Mouse (Mus musculus): Measurements from ENCODE around the gene Ahcyl1. TPM values are rescaled to one million over a fixed set of nuclear protein-coding genes. Genes with fewer than 3 reads are reported as not detected.

Gene Ahcyl1
- polyA plus RNA-seq, 1 experiment from 2014 or later: 86.7 TPM

DNA sequence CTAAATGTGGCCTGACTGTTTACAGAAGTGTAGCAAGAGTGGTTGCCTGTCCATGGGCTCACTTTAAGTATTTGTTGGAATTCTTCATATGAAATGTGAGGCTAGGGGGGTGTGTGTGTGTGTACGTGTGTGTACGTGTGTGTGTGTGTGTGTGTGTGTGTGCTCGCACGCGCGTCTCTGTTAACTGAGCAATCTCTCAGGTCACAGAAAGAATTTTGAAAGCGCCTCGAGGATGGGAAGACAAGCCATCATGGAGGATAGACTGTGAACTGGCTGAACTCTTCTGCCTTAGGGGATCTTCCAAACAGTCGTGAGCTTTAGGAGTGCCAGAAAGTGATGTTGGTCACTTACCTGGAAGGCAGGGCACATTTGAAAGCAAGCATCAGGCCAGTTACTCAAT is 62.5 kb downstream of the Ahcyl1 start:
- H3K27ac ChIP-seq: no peak overlapping the region
- H3K4me3 ChIP-seq: no peak overlapping the region
- H3K4me1 ChIP-seq (replicated peaks): peaks cover 25% of the 10 kb centered on the region
- no peaks in the 10 kb centered on the region for H3K27me3 ChIP-seq (ENCODE audit: insufficient read depth, poor library complexity, severe bottlenecking)
- 93% methylated on average over 9 of the region's 9 CpGs for WGBS
- no peak for DNase-seq (ENCODE audit: low spot score)
- peaks cover 9% of the 10 kb centered on the region for H3K36me3 ChIP-seq
- H3K9me3 ChIP-seq: no peaks in the 10 kb centered on the region

DNA sequence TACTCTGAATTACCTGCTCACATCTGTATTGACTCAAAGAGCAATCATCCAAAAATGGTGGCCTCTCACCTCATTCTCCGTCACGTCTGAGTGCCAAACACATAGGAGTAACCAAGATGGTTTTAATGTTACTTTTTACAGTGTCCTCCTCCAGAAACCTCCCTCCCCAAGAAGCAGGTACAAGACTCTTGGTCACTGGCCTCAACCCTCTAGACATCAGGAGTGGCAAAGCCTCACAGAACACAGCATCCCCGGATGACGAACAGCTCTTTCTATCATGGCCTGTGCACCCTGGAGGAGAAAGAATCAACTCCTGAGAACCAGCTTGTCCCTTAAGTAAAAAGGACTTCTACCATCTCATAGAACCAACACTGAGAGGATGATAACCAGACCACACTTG is 63.6 kb downstream of the Ahcyl1 start:
- Histone ChIP-seq H3K9me3 (no peaks in the 10 kb centered on the region), H3K4me3 (no peak overlapping the region), H3K4me1 (replicated peaks) (peaks cover 25% of the 10 kb centered on the region), H3K27me3 (ENCODE audit: insufficient read depth, poor library complexity, severe bottlenecking) (no peaks in the 10 kb centered on the region), H3K36me3 (peaks cover 20% of the 10 kb centered on the region), H3K27ac (no peak overlapping the region)
- 92% methylated on average over 4 of the region's 4 CpGs for WGBS
- DNase-seq (ENCODE audit: low spot score): no peak

DNA sequence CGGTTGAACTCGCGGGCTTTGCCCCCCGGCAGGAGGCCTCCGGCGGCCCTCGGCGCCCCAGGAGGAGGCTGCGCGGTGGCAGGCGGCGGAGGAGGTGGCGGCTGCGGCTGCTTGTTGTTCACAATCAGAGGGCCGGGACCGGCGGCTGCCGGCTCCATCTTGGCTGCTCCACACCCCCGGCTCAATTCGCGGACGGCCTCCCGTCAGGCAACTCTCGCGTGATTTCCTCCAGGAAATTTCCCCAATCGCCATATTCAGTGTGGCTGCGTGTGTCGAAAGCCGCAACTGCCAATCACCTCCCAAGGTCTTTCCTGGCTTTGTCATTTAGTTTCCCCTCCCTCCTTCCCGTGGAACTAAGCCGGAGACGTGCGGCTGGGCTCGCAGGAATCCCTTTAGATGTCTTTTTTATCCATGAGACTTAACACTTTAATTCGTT is 64.8 kb downstream of the Ahcyl1 start, which contains the start of gene Strip1:
TSS of gene Strip1 (minus strand) at position 172 of the 436 bp plus-strand sequence.
- WGBS: under 1% methylated on average over 35 of the region's 35 CpGs
- Histone ChIP-seq H3K27me3 (ENCODE audit: insufficient read depth, poor library complexity, severe bottlenecking) (no peaks in the 10 kb centered on the region), H3K27ac (peak within 1 kb of the TSS; percentile 98), H3K9me3 (no peaks in the 10 kb centered on the region), H3K4me3 (peak within 1 kb of the TSS; percentile 88), H3K36me3 (peaks cover 32% of the 10 kb centered on the region), H3K4me1 (replicated peaks) (peaks cover 25% of the 10 kb centered on the region)
- peak; percentile 95 for DNase-seq (ENCODE audit: low spot score)

DNA sequence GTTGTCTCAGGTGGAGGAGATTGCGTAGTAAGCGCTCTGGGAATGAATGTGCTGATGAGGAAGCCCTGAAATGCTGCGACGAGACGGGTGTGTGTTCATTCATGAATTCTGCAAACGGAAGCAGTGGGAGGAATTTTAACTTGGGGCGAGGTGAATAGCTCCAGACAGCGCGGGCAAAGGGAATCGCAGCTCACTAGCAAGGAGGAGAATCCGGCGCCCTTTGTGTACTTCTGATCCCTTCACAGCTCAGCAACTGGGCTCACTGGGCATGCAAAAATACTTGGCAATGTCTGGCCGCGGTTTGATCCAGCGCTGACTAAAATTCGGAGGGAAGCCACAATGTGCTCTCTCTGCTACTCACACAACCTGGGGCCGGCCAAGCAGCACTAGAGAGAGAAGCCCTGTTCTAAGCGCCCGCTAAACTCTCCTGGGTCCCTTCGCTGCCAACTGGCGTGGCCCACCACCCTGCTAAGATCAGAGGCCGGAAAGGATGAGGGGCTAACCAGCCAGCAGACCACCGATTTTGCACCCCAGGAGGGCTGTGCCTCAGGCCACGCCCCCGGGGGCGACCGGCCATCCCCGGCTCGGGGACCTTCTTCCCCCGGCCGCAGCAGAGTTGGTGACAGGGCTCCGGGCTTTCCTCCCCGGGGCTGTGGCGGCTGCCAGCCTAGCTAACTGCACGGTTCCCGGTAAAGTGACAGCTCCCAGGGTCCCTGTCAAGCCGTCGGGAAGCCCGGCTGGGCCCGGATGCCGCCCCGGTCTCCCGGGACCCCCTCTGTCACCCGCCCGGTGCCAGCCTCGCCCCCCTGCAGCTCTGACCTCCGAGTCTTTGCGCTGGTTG is 65.5 kb downstream of the Ahcyl1 start, which contains the start of gene Gm10961:
TSS of gene Gm10961 (plus strand) at position 641 of the 841 bp plus-strand sequence.
- H3K27me3 ChIP-seq (ENCODE audit: insufficient read depth, poor library complexity, severe bottlenecking): no peaks in the 10 kb centered on the region
- H3K27ac ChIP-seq: peak within 1 kb of the TSS; percentile 98
- H3K36me3 ChIP-seq: peaks cover 39% of the 10 kb centered on the region
- peaks cover 21% of the 10 kb centered on the region for H3K4me1 ChIP-seq (replicated peaks)
- no peak for DNase-seq (ENCODE audit: low spot score)
- no peaks in the 10 kb centered on the region for H3K9me3 ChIP-seq
- under 1% methylated on average over 48 of the region's 48 CpGs for WGBS
- peak within 1 kb of the TSS; percentile 88 for H3K4me3 ChIP-seq

DNA sequence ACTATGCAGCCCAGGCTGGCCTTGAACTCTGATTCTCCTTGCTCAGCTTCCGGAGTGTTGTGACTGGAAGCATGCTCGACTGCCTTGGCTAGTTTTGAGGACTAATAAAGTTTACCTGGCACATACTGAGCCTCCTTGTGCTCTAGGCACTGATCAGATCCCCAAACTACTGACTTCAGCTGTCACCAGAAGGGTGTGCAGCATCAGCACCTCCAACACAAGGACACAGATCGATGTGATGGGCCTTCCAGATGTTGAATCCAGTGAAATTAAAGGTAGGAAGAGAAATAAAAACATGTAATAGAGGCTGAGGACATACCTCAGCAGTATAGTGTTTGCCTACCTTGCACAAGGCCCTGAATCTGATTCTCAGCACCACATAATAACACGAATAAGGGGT is 66.9 kb downstream of the Ahcyl1 start:
- no peak for DNase-seq (ENCODE audit: low spot score)

DNA sequence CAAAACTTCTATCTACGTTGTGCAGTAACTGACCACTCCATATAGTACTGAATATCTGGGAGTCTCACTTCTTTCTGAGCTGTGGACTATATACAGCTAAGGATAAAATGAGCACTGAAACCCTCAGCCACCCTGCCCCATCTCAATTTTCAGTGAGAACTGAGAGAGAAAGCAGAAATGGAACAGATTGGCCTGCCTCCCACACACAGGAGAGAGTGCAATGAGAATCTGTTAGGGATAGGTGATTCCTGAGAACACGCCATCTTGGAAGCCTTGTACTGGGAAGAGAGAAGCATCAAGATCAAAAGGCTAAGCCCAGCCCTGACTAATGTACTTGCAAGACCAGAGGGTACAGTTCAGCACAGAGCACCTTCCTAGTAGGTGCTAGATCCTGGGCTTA is 67.8 kb downstream of the Ahcyl1 start:
- Histone ChIP-seq H3K9me3 (no peaks in the 10 kb centered on the region), H3K36me3 (peaks cover 62% of the 10 kb centered on the region), H3K4me3 (no peak overlapping the region), H3K4me1 (replicated peaks) (peaks cover 20% of the 10 kb centered on the region), H3K27me3 (ENCODE audit: insufficient read depth, poor library complexity, severe bottlenecking) (no peaks in the 10 kb centered on the region), H3K27ac (no peak overlapping the region)
- 92% methylated on average over 2 of the region's 2 CpGs for WGBS
- DNase-seq (ENCODE audit: low spot score): no peak

More for the DNA sequence above, 66.9 kb downstream of the Ahcyl1 start:
- WGBS: 89% methylated on average over 4 of the region's 4 CpGs
- Histone ChIP-seq H3K36me3 (peaks cover 54% of the 10 kb centered on the region), H3K9me3 (no peaks in the 10 kb centered on the region), H3K4me3 (no peak overlapping the region), H3K27ac (no peak overlapping the region), H3K4me1 (replicated peaks) (peaks cover 20% of the 10 kb centered on the region), H3K27me3 (ENCODE audit: insufficient read depth, poor library complexity, severe bottlenecking) (no peaks in the 10 kb centered on the region)

DNA sequence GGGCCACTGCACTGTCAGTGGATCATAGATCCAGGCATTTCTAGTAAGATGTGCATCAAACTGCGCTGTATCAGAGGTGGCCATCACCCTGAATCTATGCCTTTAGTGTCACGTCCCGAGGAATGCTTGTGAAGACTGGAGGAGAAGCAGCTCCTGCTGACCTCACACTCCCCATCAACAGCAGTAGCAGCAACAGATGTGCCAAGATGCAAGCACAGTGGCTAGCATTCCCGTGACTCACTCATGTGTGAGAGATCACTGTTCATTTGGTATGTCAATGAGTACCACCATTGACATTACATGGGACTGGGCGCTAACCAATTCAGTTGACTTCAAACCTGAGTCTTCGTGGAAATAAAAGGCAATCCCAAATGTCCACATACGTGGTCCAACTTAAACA is 68.7 kb downstream of the Ahcyl1 start:
- DNase-seq (ENCODE audit: low spot score): no peak
- no peaks in the 10 kb centered on the region for H3K9me3 ChIP-seq
- no peaks in the 10 kb centered on the region for H3K27me3 ChIP-seq (ENCODE audit: insufficient read depth, poor library complexity, severe bottlenecking)
- peaks cover 71% of the 10 kb centered on the region for H3K36me3 ChIP-seq
- no peak overlapping the region for H3K27ac ChIP-seq
- no peak overlapping the region for H3K4me3 ChIP-seq
- WGBS: 94% methylated on average over 7 of the region's 7 CpGs
- H3K4me1 ChIP-seq (replicated peaks): peaks cover 20% of the 10 kb centered on the region

DNA sequence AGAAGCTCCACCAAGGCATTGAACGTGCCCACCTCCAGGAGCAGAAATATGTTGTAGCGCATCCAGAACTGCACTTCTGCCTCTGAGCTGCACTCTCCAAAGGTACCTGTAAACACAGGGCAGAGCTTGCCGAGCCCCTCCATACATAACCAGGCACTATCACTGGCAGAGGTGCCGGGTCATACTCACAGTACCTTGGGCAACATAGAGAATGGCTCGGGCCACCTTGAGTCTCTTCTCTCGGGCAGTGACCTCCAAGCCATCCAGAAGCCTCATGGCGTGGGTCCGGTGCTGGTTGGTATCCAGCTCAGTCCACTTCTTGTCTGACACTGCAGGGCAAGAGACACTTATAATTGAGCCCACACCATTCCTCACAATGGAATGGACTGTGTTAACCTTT is 69.6 kb downstream of the Ahcyl1 start:
- H3K36me3 ChIP-seq: peaks cover 80% of the 10 kb centered on the region
- WGBS: 93% methylated on average over 8 of the region's 8 CpGs
- no peak overlapping the region for H3K27ac ChIP-seq

DNA sequence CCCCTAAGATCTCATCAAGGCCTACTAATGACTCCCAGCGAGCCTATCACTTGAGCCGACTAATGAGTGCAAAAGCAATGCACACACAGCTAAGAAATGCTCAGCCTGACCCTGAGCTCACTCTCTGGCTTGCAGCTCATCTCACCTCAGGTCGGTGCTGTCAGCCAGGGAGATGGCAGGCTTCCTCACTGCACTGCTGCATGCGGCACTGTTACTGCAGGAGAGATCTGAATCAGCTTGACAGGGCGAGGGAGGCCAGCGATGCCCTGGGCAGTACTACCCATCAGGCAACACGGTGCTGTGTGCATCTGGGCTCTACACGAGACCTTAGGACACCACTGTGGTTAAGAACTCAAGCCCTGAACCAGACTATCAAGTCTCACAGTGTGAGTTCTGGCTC is 70.8 kb downstream of the Ahcyl1 start:
- DNase-seq (ENCODE audit: low spot score): no peak
- peaks cover 13% of the 10 kb centered on the region for H3K4me1 ChIP-seq (replicated peaks)
- WGBS: 93% methylated on average over 8 of the region's 8 CpGs
- H3K4me3 ChIP-seq: no peak overlapping the region
- peaks cover 93% of the 10 kb centered on the region for H3K36me3 ChIP-seq
- H3K27ac ChIP-seq: no peak overlapping the region
- no peaks in the 10 kb centered on the region for H3K27me3 ChIP-seq (ENCODE audit: insufficient read depth, poor library complexity, severe bottlenecking)
- H3K9me3 ChIP-seq: no peaks in the 10 kb centered on the region

More for the DNA sequence above, 69.6 kb downstream of the Ahcyl1 start:
- Histone ChIP-seq H3K27me3 (ENCODE audit: insufficient read depth, poor library complexity, severe bottlenecking) (no peaks in the 10 kb centered on the region), H3K4me3 (no peak overlapping the region), H3K4me1 (replicated peaks) (peaks cover 16% of the 10 kb centered on the region), H3K9me3 (no peaks in the 10 kb centered on the region)
- DNase-seq (ENCODE audit: low spot score): no peak

DNA sequence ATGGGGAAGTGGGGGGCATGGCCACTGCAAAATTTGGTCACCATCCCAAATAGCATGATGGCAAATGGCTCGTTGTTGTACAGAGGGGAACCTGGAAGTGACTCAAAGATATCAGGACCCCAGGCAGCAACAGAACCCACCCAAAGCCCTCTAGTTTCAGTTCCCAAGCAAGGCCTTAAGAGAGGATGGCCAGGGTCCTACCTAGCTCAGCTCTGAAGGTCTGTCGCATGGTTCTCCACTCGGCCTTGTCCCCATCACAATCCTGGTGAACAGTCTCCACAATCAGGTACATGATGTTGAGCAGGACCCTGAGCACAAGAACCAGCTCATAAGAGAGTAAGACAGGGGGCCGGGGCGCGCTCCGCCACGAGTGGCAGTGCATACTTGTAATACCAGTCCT is 71.9 kb downstream of the Ahcyl1 start:
- Histone ChIP-seq H3K4me3 (no peak overlapping the region), H3K27ac (no peak overlapping the region), H3K9me3 (no peaks in the 10 kb centered on the region), H3K36me3 (peaks cover 100% of the 10 kb centered on the region), H3K4me1 (replicated peaks) (0 out of 2 replicates have a peak, but pooled peaks cover 2% of the 10 kb centered on the region), H3K27me3 (ENCODE audit: insufficient read depth, poor library complexity, severe bottlenecking) (no peaks in the 10 kb centered on the region)
- 96% methylated on average over 8 of the region's 8 CpGs for WGBS
- no peak for DNase-seq (ENCODE audit: low spot score)

DNA sequence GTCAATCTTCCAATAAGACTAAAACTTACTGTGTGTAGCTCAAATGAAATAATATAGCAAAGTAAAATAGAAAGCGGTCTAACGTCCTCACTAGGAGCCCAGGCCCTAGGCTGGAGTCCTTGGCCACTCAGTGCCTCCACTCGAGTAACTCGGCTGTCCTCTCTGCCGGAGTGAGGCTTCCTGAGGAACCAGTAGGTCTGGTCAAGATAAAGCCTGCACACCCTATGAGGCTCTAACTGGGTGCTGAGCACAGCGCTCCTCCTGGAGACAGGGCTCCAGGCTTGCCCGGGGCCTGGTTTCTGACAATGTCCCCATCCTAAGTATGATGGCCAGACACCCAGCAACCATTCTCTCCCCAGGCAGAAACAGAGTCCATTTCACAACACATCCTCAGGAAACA is 73.8 kb downstream of the Ahcyl1 start:
- peaks cover 100% of the 10 kb centered on the region for H3K36me3 ChIP-seq
- H3K27ac ChIP-seq: no peak overlapping the region
- no peaks in the 10 kb centered on the region for H3K9me3 ChIP-seq
- no peaks in the 10 kb centered on the region for H3K4me1 ChIP-seq (replicated peaks)
- no peak for DNase-seq (ENCODE audit: low spot score)
- WGBS: 97% methylated on average over 7 of the region's 7 CpGs
- no peak overlapping the region for H3K4me3 ChIP-seq
- H3K27me3 ChIP-seq (ENCODE audit: insufficient read depth, poor library complexity, severe bottlenecking): no peaks in the 10 kb centered on the region

DNA sequence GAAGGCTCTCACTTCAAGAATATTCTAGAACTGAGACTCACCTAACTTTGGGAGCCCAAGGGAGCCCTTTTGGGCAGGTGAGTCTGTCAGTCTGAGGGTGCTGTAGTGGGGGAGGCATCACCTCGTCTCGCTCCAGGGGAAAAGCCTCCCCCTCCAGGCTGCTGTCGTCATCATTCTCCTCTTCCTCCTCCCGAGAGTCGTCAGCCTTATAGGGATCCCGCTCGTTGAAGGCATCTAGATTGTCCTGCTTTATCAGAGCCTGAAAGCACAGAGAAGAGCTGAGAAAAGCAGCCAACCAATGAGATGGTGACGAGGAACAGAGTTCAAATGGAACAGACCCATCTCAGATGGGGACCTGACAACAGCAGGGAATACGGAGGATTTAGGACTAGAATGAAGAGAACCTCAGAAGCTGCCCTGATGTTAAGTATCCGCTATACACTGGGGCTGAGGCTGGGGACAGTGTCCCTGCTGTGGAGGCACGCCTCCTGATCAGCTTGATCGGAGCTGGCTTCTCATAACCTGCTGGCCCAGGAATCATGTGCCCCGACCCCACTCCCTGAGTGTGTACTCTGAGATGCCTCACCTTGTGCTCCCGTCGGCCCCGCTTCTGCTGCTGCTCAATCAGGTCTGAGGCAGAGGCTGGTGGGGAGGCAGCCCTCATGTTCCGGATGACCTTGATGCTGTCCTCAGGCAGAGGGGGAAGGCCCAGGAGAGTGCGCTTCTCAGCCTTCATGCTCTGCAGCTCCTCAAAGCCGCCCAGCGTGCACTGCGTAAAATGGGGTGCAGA is 74.9 kb downstream of the Ahcyl1 start:
- H3K9me3 ChIP-seq: no peaks in the 10 kb centered on the region
- H3K4me3 ChIP-seq: no peak overlapping the region
- no peak for DNase-seq (ENCODE audit: low spot score)
- no peak overlapping the region for H3K27ac ChIP-seq
- no peaks in the 10 kb centered on the region for H3K27me3 ChIP-seq (ENCODE audit: insufficient read depth, poor library complexity, severe bottlenecking)
- 90% methylated on average over 21 of the region's 21 CpGs for WGBS
- H3K36me3 ChIP-seq: peaks cover 100% of the 10 kb centered on the region
- H3K4me1 ChIP-seq (replicated peaks): no peaks in the 10 kb centered on the region

DNA sequence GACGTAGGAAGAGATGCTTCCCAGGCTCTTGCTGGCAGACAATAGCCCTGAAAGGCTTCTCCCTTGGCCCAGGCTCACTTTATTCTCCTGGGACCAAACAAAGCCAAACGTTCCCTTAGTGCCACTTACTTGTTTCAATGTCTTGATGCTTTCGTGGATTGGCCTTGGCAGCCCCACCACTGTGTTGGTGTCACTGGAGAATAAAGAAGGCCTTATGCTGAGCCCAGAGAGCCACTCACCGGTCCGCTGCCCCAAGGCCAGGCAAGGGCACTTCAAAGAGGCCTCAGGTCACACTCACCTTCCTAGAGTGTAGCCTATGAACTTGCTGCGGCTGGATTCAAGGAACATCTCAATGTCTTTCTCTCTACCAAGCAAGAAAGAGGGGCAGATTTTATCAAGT is 76.4 kb downstream of the Ahcyl1 start:
- 84% methylated on average over 6 of the region's 6 CpGs for WGBS
- Histone ChIP-seq H3K27ac (no peak overlapping the region), H3K4me1 (replicated peaks) (no peaks in the 10 kb centered on the region), H3K36me3 (peaks cover 100% of the 10 kb centered on the region), H3K4me3 (no peak overlapping the region), H3K27me3 (ENCODE audit: insufficient read depth, poor library complexity, severe bottlenecking) (no peaks in the 10 kb centered on the region), H3K9me3 (no peaks in the 10 kb centered on the region)
- DNase-seq (ENCODE audit: low spot score): no peak

All from hindbrain, embryonic 10.5 days (tissue).